Mouse (Mus musculus) left cerebral cortex, postnatal 36 days (tissue): ENCODE results near the gene Gm826. TPM values are rescaled to one million over a fixed set of nuclear protein-coding genes. Genes with fewer than 3 reads are reported as not detected.

Source experiments
- DNase-seq, 2 experiments: peaks; one replicate each; pipeline ENCODE4 v3.0.0; 2021 to 2022; ENCODE audit warnings: low spot score in 2 of 2, mixed read lengths in 1 of 2
- intact Hi-C: fragments of 180-260 bp; cut with DNase I; formaldehyde crosslinking; loops from one replicate; pipeline ENCODE4 v1.15.1; 2025
- total RNA-seq, 2 experiments: library from RNA; stranded (reverse); gene quantifications; 2 replicates each; pipeline ENCODE4 v1.2.3; 2021

Gm826 gene
- total RNA-seq: not detected

DNA sequence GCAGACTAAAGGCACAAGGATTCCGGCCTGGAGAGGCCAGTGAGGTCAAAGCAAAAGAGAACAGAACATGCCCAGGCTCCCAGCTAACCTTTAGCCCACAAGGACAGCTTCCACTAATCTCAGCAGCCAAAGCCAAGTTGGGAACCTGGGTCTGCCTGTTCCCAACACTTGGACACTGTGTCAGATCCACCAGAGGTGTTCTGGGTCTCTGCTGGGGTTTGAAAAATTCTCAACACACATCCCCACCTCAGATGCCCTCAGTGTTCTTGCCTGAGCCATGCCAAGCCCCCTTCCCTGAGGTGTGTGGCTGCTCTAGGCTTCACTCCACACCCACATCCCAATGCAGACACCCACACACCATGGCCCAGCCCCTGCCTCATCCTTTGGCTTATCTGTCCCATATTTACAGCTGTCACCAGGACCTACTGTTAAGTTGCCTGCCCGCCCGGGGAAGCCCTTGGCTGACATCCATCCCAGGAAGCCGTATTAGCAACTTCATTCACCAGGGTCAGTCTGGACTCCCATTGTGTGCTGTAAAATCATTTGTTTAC, at the start of gene Gm826:
Gene Gm826 (minus strand): TSS at position 52 of the 551 bp plus-strand sequence.
- intact Hi-C loops: no loop called here
- no peak for DNase-seq

- intact Hi-C loops: no loop called here
- no peak for DNase-seq
Observed at GRCm38 (mm10) chr2:160383418-160383817, 49.5 kb upstream of the Gm826 start.

DNA sequence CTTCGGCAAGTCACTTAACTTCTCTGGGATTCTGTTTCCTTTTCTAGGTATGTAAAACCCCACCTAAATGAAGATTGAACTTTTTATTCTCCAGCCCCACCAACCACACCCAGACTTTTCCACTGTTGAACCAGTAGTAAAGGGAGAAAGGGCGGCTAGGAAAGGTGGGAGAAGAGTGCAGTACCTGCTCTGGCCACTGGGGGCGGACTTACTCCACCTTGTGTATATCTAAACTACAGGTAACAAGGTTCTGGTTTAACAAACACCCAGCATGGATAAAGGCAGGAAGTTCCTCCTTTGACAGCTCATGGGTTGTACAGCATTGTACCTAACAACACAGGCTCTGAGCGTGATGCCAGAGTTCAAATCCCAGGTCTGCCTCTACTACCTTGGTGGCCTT, 44.3 kb upstream of the Gm826 start:
- intact Hi-C loops: loop anchor here (5.0 kb wide), 1 partner anchor 199 kb away; no protein-coding TSS in a partner anchor
- no peak for DNase-seq

- intact Hi-C loops: loop anchor here (5.0 kb wide), 1 partner anchor 201 kb away; no protein-coding TSS in a partner anchor
- DNase-seq: no peak
Observed at GRCm38 (mm10) chr2:160376236-160376635, 42.3 kb upstream of the Gm826 start.

GRCm38 (mm10) chr2:160369653-160370420, 35.9 kb upstream of the Gm826 start:
- intact Hi-C loops: loop anchor here (5.0 kb wide), 4 partner anchors 308 to 1458 kb away; no protein-coding TSS in a partner anchor

DNA sequence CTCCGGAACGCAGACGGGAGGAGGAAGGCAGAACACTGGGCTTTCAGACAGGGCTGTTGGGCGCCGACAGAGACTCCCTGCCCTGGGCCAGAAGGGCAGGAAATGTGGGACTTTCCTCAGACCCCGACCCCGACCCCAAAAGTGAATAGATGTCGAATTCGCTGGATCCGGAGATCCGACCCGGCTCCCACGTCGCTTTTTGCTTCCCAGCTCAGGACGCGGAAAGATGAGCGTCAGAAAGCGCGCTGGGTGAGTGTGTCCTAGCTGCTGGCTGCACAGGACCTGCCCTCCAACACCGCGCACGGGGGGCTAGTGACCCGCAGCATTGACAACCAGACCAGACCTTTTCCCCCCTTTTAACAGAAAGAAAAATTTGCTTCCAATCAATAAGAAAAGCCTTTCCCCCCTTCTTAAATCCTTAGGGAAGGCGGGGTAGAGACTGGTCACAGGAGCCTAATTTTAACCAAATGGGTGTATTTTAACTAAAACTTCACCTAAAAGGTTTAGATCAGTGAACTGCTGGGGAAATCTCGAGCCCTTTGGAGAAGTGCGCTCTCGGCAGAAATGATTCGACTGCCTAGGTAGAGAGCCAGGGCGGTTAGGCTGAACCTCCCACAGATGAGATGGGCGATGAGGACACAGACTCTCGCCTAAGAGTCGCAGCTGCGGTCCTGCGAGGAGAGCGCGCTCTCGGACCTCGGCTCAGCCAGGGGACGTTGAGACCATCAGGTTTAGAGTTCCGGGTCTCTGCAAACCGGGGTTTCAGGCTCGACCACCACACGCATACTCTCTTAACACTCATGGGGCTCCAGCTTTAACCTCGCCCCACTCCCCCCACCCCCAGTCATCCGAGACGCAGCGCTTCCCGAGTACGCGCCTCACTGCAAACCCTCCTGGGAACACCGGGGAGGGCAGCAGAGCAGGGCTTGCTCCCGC, 34.7 kb upstream of the Gm826 start:
- intact Hi-C loops: loop anchor here (5.0 kb wide), 4 partner anchors 306 to 1456 kb away; no protein-coding TSS in a partner anchor
- DNase-seq: no peak

More at GRCm38 (mm10) chr2:160369653-160370420, 35.9 kb upstream of the Gm826 start:
- no peak for DNase-seq

GRCm38 (mm10) chr2:160367448-160368208, 33.7 kb upstream of the Gm826 start:
- DNase-seq: peak; percentile 86 to 91
- intact Hi-C loops: loop anchor here (5.0 kb wide), 4 partner anchors 305 to 1455 kb away; no protein-coding TSS in a partner anchor

DNA sequence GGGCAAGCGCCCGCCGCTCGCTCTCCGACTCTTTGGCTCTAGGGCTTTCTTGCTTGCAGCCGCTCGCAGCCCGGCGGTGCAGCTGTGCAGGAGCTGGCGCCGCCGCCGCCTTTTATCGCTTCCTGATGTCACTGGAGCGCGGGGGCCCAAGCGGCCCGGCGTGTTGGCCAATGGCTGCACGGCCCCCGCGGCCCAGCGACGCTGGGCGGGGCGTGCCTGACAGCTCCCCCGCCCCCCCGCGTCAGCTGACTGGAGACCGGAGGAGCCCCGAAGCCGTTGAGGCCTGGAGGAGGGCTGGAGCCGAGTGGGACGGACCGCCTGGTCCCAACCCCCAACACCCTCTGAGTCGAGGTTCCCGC, 33.0 kb upstream of the Gm826 start, which contains the start of gene Mafb:
Gene Mafb (minus strand): TSS at position 86 of the 359 bp plus-strand sequence.
- intact Hi-C loops: loop anchor here (5.0 kb wide), 4 partner anchors 305 to 1455 kb away; no protein-coding TSS in a partner anchor
- DNase-seq: peak; percentile 87 to 89

DNA sequence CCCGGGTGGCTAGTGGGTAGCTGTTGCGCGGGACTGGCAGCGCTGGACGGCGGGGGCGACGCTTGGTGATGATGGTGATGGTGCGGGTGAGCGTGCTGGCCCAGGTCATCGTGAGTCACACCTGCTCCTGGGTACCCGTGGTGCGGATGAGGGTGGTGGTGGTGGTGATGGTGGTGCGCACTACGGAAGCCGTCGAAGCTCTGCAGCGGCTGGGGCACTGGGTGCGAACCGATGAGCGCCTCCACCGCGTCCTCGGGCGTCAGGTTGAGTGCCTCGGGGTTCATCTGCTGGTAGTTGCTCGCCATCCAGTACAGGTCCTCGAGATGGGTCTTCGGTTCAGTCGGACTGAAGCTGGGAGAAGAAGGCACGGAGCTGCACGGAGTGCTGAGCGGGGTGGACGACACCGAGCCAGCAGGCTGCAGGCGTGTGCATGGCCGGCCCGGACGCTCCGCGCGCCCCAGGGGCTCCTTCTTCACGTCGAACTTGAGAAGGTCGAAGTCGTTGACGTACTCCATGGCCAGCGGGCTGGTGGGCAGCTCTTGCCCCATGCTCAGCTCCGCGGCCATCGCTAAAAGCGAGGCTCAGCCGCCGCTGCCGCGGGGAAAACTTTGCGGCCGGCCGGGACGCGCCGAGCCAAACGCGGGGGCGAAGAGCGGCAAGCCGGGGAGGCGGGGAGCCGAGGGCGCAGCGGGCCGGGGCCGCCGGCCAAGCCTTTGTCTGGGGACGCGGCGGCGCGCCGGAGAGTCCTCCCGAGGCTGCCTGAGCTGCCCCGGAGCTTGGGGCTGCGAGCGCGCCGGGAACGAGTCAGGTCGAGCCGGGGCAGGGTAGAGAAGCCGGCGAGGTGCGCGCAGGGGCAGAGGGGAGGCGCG, 32.4 kb upstream of the Gm826 start:
- intact Hi-C loops: loop anchor here (5.0 kb wide), 4 partner anchors 304 to 1454 kb away; no protein-coding TSS in a partner anchor
- DNase-seq: peak; percentile 30 to 45

DNA sequence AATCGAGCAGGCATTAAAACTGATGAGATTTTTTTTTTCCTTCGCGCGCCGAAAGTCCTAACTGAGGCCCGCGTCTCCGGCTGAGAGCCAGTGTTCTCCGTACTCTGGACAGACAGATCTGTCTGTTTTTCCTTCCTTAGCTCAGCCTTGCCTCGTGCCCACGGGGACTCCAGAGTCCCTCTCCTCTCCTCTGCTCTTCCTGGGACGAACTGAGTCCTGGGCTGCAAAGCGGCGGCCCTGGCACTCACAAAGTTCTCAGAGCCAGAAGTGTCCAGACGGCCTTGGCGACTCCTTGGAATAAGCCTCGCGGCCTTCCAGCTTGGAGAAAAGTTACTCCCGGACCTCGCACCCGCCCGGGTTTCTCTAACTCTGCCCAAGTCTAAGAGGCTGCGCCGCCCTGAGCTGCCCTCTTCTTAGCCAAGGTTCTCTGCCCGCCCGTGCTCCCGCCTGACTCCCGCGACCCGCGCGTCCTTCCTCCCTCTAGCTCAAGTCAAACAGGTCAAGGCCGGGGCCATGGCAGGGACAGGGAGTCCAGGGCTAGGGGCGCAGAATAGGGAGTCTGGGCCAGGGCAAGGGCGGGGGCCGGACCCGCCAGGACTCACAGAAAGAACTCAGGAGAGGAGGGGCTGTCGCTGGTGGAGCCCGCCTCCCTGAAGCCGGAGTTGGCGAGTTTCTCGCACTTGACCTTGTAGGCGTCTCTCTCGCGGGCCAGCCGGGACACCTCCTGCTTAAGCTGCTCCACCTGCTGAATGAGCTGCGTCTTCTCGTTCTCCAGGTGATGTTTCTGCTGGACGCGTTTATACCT, 31.3 kb upstream of the Gm826 start:
- no peak for DNase-seq
- intact Hi-C loops: loop anchor here (5.0 kb wide), 4 partner anchors 303 to 1453 kb away; no protein-coding TSS in a partner anchor

DNA sequence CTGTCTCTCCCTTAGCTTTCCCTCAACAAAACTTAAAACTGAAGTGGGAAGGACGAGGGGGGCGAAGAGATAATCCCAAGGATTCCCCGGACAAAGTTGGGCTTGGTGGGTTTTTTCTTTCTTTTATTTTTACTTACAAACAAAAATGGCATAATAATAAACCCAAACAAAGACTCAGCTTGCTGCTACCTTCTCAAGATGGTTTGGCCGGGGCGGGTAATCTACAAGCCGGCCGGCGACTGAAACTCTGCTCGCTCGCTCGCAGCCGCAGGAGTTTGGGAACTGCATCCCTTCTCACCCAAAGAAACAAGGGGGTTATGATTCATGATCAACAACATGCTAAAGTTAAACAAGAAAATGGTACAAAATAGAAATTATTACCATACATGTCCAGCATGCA, 30.7 kb upstream of the Gm826 start:
- no peak for DNase-seq
- intact Hi-C loops: loop anchor here (5.0 kb wide), 4 partner anchors 302 to 1452 kb away; no protein-coding TSS in a partner anchor

- intact Hi-C loops: no loop called here
- no peak for DNase-seq
Observed at GRCm38 (mm10) chr2:160364128-160364650, 30.2 kb upstream of the Gm826 start.

DNA sequence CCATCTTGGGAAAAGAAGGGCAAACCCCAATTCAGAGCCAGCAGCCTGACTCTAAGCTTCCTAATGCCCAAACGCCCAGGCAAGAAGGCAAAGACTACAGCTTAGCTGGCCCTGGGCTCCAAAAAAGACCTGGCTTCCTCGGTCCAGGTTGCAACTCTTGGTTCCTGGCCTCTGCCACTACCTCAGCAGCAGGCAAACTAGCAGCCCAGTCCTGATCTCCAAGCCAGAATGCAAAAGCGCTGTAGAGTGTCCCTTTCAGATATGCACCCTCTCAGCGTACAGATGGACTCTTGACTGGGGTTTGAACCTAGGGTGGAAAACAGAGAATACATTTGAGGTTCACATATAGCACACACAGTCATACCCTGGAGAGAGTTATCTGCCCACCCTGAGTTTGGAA, 29.2 kb upstream of the Gm826 start:
- intact Hi-C loops: no loop called here
- DNase-seq: no peak

- intact Hi-C loops: no loop called here
- DNase-seq: no peak
Observed at GRCm38 (mm10) chr2:160361442-160362121, 27.6 kb upstream of the Gm826 start.

DNA sequence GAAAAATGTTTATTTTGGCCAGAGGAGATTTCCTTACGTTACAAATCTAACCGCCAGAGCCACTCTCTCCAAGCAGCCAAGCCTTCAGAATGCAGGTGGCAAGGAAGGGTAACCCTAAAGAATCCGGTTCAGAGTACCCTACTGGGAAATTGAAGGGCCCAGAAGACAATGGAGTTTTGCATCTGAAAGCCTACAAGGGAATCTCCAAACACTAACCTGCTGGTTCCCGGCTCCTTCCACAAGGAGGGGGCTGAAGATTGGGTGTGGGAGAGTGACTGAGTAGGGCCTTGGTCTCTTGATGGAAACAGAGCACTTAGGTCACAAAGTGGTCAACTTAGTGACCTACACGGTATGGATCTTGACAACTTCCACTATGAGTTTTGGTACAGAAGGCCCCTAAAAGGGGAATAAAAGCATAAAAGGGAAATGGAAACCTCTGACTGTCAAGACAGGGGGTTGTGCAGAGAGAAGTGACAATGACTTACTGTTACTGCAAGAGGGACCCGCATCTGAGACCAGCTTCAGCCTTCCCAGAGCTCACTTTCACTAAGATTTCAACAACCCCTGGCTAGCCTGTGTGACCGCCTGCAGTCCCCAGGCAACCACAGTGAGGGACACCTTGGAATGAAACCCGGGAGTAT, 26.4 kb upstream of the Gm826 start:
- DNase-seq: no peak
- intact Hi-C loops: no loop called here

GRCm38 (mm10) chr2:160358896-160359295, 24.9 kb upstream of the Gm826 start:
- intact Hi-C loops: no loop called here

More at GRCm38 (mm10) chr2:160358896-160359295, 24.9 kb upstream of the Gm826 start:
- DNase-seq: no peak
